Comparison of ENCODE assay signal across 12 mouse cellular contexts in genomic region chr3:102701303-102701702, GRCm38 (mm10). TPM values are rescaled to one million over a fixed set of nuclear protein-coding genes. Genes with fewer than 3 reads are reported as not detected.
A peak's percentile ranks its signal among the peaks of the same experiment; 100 is the strongest.
DNase-seq lines count a peak whose midpoint lies in the region; ATAC-seq and TF ChIP-seq lines count a peak whose summit lies in the region.
"Had no signal": no experiment of that assay in that cellular context is flagged by ENCODE, and none has a peak within 500 bp of the region (broad histone marks: within the 10 kb centered on the region; RNA-seq: fewer than 3 reads in every experiment).

No protein-coding gene starts in this region.

- no peak for TF ChIP-seq CTCF in lung, postnatal 0 days (IDR thresholded peaks at IDR 0.05)
- no peak for TF ChIP-seq CTCF in testis, adult 2 months (IDR thresholded peaks at IDR 0.05; ENCODE audit: control insufficient read depth, insufficient read depth, insufficient replicate concordance, low read depth, low read length)

- H3K27ac ChIP-seq in intestine, embryonic 15.5 days: no peak overlapping the region
- no peak overlapping the region for H3K27ac ChIP-seq in intestine, embryonic 16.5 days (ENCODE audit: low read length)
- H3K27ac ChIP-seq in lung, embryonic 15.5 days: no peak overlapping the region
- H3K27ac ChIP-seq in lung, postnatal 0 days (ENCODE audit: low read length): no peak overlapping the region
- peak overlapping the region; percentile 16; the same call in 1 of the 2 replicates for H3K27ac ChIP-seq in testis, adult 2 months (ENCODE audit: control insufficient read depth, insufficient read depth, low read depth, low read length)
- H3K27ac ChIP-seq: forebrain, embryonic 15.5 days; heart, embryonic 10.5 days; hindbrain, embryonic 13.5 days had no signal

- no peak overlapping the region for H3K4me3 ChIP-seq in intestine, embryonic 15.5 days (replicated peaks)
- H3K4me3 ChIP-seq in intestine, embryonic 16.5 days (ENCODE audit: low read length): no peak overlapping the region
- no peak overlapping the region for H3K4me3 ChIP-seq in lung, embryonic 15.5 days
- H3K4me3 ChIP-seq in lung, postnatal 0 days (ENCODE audit: low read depth, low read length): no peak overlapping the region
- no peak overlapping the region for H3K4me3 ChIP-seq in testis, adult 2 months (ENCODE audit: control insufficient read depth, low read depth, low read length)
- H3K4me3 ChIP-seq: forebrain, embryonic 15.5 days; heart, embryonic 10.5 days; hindbrain, embryonic 13.5 days had no signal

- intact Hi-C loops in left cerebral cortex, postnatal 25 days (cut with DNase I): no loop called here

- H3K4me2 ChIP-seq in intestine, embryonic 15.5 days (replicated peaks): no peak overlapping the region
- H3K4me2 ChIP-seq in intestine, embryonic 16.5 days (ENCODE audit: low read depth, low read length): no peak overlapping the region
- H3K4me2 ChIP-seq in lung, embryonic 15.5 days: no peak overlapping the region
- no peak overlapping the region for H3K4me2 ChIP-seq in lung, postnatal 0 days (replicated peaks; ENCODE audit: low read depth, low read length)
- H3K4me2 ChIP-seq: forebrain, embryonic 15.5 days; hindbrain, embryonic 13.5 days had no signal

- no peaks in the 10 kb centered on the region for H3K4me1 ChIP-seq in intestine, embryonic 15.5 days (replicated peaks)
- H3K4me1 ChIP-seq in intestine, embryonic 16.5 days (ENCODE audit: control insufficient read depth, insufficient read depth, low read length): no peaks in the 10 kb centered on the region
- no peaks in the 10 kb centered on the region for H3K4me1 ChIP-seq in lung, embryonic 15.5 days
- no peaks in the 10 kb centered on the region for H3K4me1 ChIP-seq in lung, postnatal 0 days (ENCODE audit: insufficient read depth, low read depth, low read length)
- peaks cover 6% of the 10 kb centered on the region for H3K4me1 ChIP-seq in testis, adult 2 months (ENCODE audit: control insufficient read depth, insufficient read depth, low read length)
- H3K4me1 ChIP-seq: forebrain, embryonic 15.5 days; heart, embryonic 10.5 days had no signal

- no peaks in the 10 kb centered on the region for H3K9me3 ChIP-seq in intestine, embryonic 15.5 days
- no peaks in the 10 kb centered on the region for H3K9me3 ChIP-seq in intestine, embryonic 16.5 days (ENCODE audit: control insufficient read depth, low read length)
- H3K9me3 ChIP-seq in lung, embryonic 15.5 days: no peaks in the 10 kb centered on the region
- H3K9me3 ChIP-seq in lung, postnatal 0 days (ENCODE audit: low read length): no peaks in the 10 kb centered on the region
- H3K9me3 ChIP-seq: forebrain, embryonic 15.5 days; heart, embryonic 10.5 days; hindbrain, embryonic 13.5 days had no signal

- no peak overlapping the region for H3K9ac ChIP-seq in intestine, embryonic 15.5 days
- H3K9ac ChIP-seq in intestine, embryonic 16.5 days (ENCODE audit: low read depth, low read length): no peak overlapping the region
- H3K9ac ChIP-seq in lung, embryonic 15.5 days: no peak overlapping the region
- H3K9ac ChIP-seq in lung, postnatal 0 days (replicated peaks; ENCODE audit: low read depth): no peak overlapping the region
- H3K9ac ChIP-seq: forebrain, embryonic 15.5 days; hindbrain, embryonic 13.5 days had no signal

- peak; percentile 56; the same call in 1 of the 2 replicates for ATAC-seq in intestine, embryonic 15.5 days
- no peak; the same call in 1 of the 2 replicates for ATAC-seq in intestine, embryonic 16.5 days
- ATAC-seq in lung, embryonic 15.5 days (ENCODE audit: borderline replicate concordance, extremely low read depth, low FRiP score, low TSS enrichment): peak; percentile 27; the same call in 1 of the 2 replicates
- no peak for ATAC-seq in lung, postnatal 0 days
- ATAC-seq: forebrain, embryonic 15.5 days had no signal

- H3K36me3 ChIP-seq in intestine, embryonic 15.5 days: no peaks in the 10 kb centered on the region
- no peaks in the 10 kb centered on the region for H3K36me3 ChIP-seq in intestine, embryonic 16.5 days (ENCODE audit: control insufficient read depth, insufficient read depth, low read length)
- H3K36me3 ChIP-seq in lung, embryonic 15.5 days: no peaks in the 10 kb centered on the region
- no peaks in the 10 kb centered on the region for H3K36me3 ChIP-seq in lung, postnatal 0 days (ENCODE audit: insufficient read depth, low read length)
- no peaks in the 10 kb centered on the region for H3K36me3 ChIP-seq in testis, adult 2 months (ENCODE audit: control insufficient read depth, insufficient read depth, low read length)
- H3K36me3 ChIP-seq: forebrain, embryonic 15.5 days; heart, embryonic 10.5 days; hindbrain, embryonic 13.5 days had no signal

- WGBS in intestine, embryonic 15.5 days: 45% methylated on average over 4 of the region's 4 CpGs
- WGBS in intestine, embryonic 16.5 days: 67% methylated on average over 4 of the region's 4 CpGs
- 60% methylated on average over 4 of the region's 4 CpGs for WGBS in lung, embryonic 15.5 days
- 50% methylated on average over 4 of the region's 4 CpGs for WGBS in lung, postnatal 0 days

- TF ChIP-seq EP300 in lung, postnatal 0 days (IDR thresholded peaks at IDR 0.05): no peak

- TF ChIP-seq POLR2A in testis, adult 2 months (IDR thresholded peaks at IDR 0.05; ENCODE audit: control insufficient read depth, low read depth, low read length): no peak

- 0 out of 2 replicates have a peak, but pooled peaks cover 2% of the 10 kb centered on the region for H3K27me3 ChIP-seq in intestine, embryonic 15.5 days (replicated peaks)
- no peaks in the 10 kb centered on the region for H3K27me3 ChIP-seq in intestine, embryonic 16.5 days (replicated peaks; ENCODE audit: control insufficient read depth, insufficient read depth, low read length)
- no peaks in the 10 kb centered on the region for H3K27me3 ChIP-seq in lung, embryonic 15.5 days
- H3K27me3 ChIP-seq in lung, postnatal 0 days (replicated peaks; ENCODE audit: insufficient read depth, low read length): no peaks in the 10 kb centered on the region
- no peaks in the 10 kb centered on the region for H3K27me3 ChIP-seq in testis, adult 2 months (ENCODE audit: control insufficient read depth, insufficient read depth, low read length)
- H3K27me3 ChIP-seq: forebrain, embryonic 15.5 days; hindbrain, embryonic 13.5 days had no signal

- DNase-seq in lung, postnatal 0 days (ENCODE audit: low spot score): no peak
- no peak for DNase-seq in testis, postnatal 10 days (ENCODE audit: low spot score)
- DNase-seq in testis, postnatal 14 days (ENCODE audit: low spot score): peak; percentile 10
- DNase-seq in left cerebral cortex, postnatal 25 days (ENCODE audit: low spot score in 2 of 2): no peak
- DNase-seq: heart, adult 11 months had no signal

RNA-seq across cellular contexts. Expression of gene Tspan2, which starts 33.0 kb away (rescaled TPM):
- polyA plus RNA-seq in intestine, embryonic 15.5 days (2015; fragmentation: Nextera tagmentation; extraction: Ambion mirVana): 15.2 and 15.4 TPM in 2 replicates
- 15.0 and 15.2 TPM in 2 replicates for polyA plus RNA-seq in intestine, embryonic 16.5 days (2015; fragmentation: Nextera tagmentation; extraction: Ambion mirVana)
- polyA plus RNA-seq in lung, embryonic 15.5 days (2015; fragmentation: Nextera tagmentation; extraction: Ambion mirVana): 14.5 and 15.6 TPM in 2 replicates
- polyA plus RNA-seq in lung, postnatal 0 days (2015; fragmentation: Nextera tagmentation; extraction: Ambion mirVana): 72.7 and 86.9 TPM in 2 replicates
- polyA plus RNA-seq in testis, adult 2 months (2012; rRNA removed): 0.96 and 0.98 TPM in 2 replicates
- total RNA-seq in left cerebral cortex, postnatal 25 days (2021): 100 to 1,000 TPM in 1 of 2 experiments, 10 to 100 TPM in 1; 89.2 to 105 TPM

Comparison
In these comparisons a context has a peak if more than half of its experiments do, and no peak if none do; other contexts are left out.
1. ATAC-seq: peak in intestine, embryonic 15.5 days (single experiment) and lung, embryonic 15.5 days (single experiment); none in intestine, embryonic 16.5 days (single experiment) and lung, postnatal 0 days (single experiment).